Mouse (Mus musculus): ENCODE data around the gene Slc6a1.

Slc6a1 gene

DNA sequence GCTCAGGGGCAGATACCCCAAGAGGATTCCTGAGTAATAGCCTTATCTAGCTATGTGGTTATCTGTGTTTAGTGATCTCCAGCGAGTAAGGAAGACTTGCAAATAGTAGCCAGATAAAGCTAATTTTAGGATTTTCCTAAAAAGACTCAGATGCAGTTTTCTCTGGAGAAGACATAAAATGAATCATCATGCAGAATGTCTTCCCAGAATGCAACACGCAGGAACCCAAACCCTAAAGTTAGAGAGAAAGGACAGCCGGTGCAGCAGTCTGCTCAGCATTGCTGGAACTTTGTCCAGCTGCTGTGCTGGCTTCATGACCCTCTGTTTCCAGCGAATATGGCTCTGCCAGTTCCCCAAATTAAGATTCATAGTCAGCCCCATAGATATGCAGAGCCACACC, 72.2 kb downstream of the Slc6a1 start:
- no peak for DNase-seq (ENCODE audit: extremely low spot score)

GRCm38 (mm10) chr6:114358171-114358570, 75.7 kb downstream of the Slc6a1 start:
- DNase-seq (ENCODE audit: extremely low spot score) = no peak

GRCm38 (mm10) chr6:114362355-114362754, 79.9 kb downstream of the Slc6a1 start:
- no peak for DNase-seq (ENCODE audit: extremely low spot score)

DNA sequence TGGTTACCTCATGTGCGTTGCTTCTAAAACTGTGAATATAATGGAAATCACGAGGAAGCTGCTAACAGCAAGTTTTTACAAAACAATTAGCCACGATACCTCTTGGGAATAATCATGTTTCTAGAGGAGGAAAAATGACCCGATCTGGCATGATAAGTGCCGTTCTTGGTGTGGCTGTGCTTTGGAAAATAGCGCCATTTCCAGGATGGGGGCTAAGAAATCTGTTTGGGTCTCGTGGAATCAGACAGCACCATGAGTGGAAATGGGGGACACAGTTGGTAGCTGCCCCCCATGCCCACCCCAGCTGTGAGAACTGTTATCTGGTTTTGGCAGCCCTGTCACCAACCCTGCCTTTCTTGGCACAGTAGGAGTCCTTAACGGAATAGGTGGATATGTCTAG, 81.3 kb downstream of the Slc6a1 start:
- DNase-seq (ENCODE audit: extremely low spot score) = no peak

DNA sequence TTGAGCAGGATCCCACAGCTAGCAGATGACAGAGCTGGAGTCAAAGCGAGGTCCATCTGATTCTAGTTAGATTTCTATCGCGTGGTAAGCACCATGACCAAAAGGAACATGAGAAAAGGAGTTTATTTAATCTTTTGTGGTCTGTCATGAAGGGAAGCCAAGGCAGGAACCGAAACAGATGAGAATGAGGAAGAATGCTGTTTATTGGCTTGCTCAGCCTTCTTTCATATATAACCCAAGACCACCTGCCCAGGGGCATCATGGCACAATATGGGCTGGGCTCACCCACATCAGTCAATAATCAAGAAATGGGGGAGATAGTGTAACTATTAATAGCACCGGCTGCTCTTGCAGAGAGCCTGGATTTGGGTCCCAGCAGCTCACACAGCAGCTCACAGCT, 82.3 kb downstream of the Slc6a1 start:
- DNase-seq (ENCODE audit: extremely low spot score) = no peak

GRCm38 (mm10) chr6:114366191-114366590, 83.8 kb downstream of the Slc6a1 start:
- DNase-seq (ENCODE audit: extremely low spot score) = no peak
